Mouse (Mus musculus) limb, embryonic 11.5 days (tissue): ENCODE results near the gene Aldh1l1. TPM values are rescaled to one million over a fixed set of nuclear protein-coding genes. Genes with fewer than 3 reads are reported as not detected.

Source experiments
- ATAC-seq: fragments of 200-750 bp; cut with Nextera tagmentation; 2 replicates; pipeline ENCODE4 v1.8.0; 2017; ENCODE audit warnings: low read depth; ENCODE audit not compliant: insufficient number of reproducible peaks, low FRiP score, low TSS enrichment
- DNase-seq: peaks from one replicate; pipeline ENCODE4 v3.0.0-alpha.2; 2015; ENCODE audit warnings: low spot score
- H3K27ac ChIP-seq: fragments of 300-500 bp; sonication (generic); replicated peaks from 2 replicates; pipeline ENCODE4 v1.5.1; 2014; ENCODE audit warnings: low read depth, mild to moderate bottlenecking, low read length
- H3K27me3 ChIP-seq: fragments of 300-500 bp; sonication (generic); 2 replicates; pipeline ENCODE4 v1.6.1; 2014; ENCODE audit warnings: mild to moderate bottlenecking, low read length, mixed read lengths; ENCODE audit not compliant: control insufficient read depth, insufficient read depth
- H3K36me3 ChIP-seq: fragments of 300-500 bp; sonication (generic); 2 replicates; pipeline ENCODE4 v1.6.1; 2014; ENCODE audit warnings: mild to moderate bottlenecking, low read length, moderate library complexity, mixed read lengths; ENCODE audit not compliant: control insufficient read depth, insufficient read depth
- H3K4me1 ChIP-seq: fragments of 300-500 bp; sonication (generic); 2 replicates; pipeline ENCODE4 v1.6.1; 2014; ENCODE audit warnings: low read length, mixed read lengths; ENCODE audit not compliant: control insufficient read depth, insufficient read depth
- H3K4me2 ChIP-seq: fragments of 300-500 bp; sonication (generic); 2 replicates; pipeline ENCODE4 v1.6.1; 2014; ENCODE audit warnings: low read depth, mild to moderate bottlenecking, moderate library complexity; ENCODE audit not compliant: severe bottlenecking
- H3K4me3 ChIP-seq: fragments of 300-500 bp; sonication (generic); 2 replicates; pipeline ENCODE4 v1.5.1; 2014; ENCODE audit warnings: low read depth, low read length
- H3K9ac ChIP-seq: fragments of 300-500 bp; sonication (generic); 2 replicates; pipeline ENCODE4 v1.6.1; 2014; ENCODE audit warnings: mild to moderate bottlenecking, low read length
- H3K9me3 ChIP-seq: fragments of 300-500 bp; sonication (generic); 2 replicates; pipeline ENCODE4 v1.6.1; 2016; ENCODE audit warnings: low read length; ENCODE audit not compliant: control insufficient read depth
- WGBS: fragments of 180-500 bp; shearing (Covaris S2); extraction: QIAGEN DNeasy Blood & Tissue Kit; methylation state at CpG from one replicate; pipeline ENCODE4 v1.1.7; 2014; 5-methylcytosine and 5-hydroxymethylcytosine counted together
- polyA plus RNA-seq: library from polyadenylated mRNA; unstranded; fragments of >200 nt; fragmentation: Nextera tagmentation; extraction: Ambion mirVana; gene quantifications from 2 replicates; pipeline ENCODE4 v1.2.1, GENCODE M21; 2014

The Aldh1l1 gene
- polyA plus RNA-seq = 0.57 and 1.4 TPM in 2 replicates

DNA sequence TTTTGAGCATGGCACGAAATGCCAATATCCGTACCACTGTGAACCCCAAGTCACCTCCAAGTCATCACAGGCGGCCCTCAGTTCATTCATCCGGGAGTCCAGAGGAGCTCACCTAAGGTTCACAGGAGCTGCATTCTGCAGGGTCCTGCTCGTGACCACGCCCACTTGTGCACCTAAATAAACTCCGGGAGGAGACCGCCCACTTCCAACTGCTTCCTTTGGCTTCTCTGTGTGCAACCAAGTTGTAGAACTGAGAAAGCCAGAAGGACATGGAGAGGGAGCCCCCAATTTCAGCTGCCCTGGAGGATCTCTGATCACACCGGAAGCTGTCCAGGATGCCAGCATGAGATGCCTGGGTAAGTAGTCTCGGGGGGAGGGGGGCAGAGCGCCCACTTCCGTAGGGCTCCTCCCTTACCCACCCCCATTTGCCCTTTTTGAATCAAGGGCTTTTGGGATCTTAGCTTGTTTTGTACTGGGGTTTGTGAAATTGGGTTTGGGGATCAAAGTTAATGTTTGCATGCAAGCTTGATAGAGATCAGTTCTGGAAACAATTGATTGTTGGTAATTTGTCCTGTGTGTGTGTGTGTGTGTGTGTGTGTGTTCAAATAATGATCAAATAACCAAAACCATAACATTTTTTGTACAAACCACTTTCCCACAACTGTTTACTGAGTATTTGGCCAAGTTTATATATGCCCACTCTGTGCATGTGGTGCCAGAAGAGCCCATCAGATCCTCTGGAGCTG, at the start of gene Aldh1l1:
Gene Aldh1l1 (plus strand): TSS at position 252 of the 746 bp plus-strand sequence.
- Histone ChIP-seq H3K4me3 (no peak within 1 kb of the TSS), H3K4me2 (no peak within 1 kb of the TSS), H3K27me3 (no peaks in the 10 kb centered on the region), H3K9me3 (no peaks in the 10 kb centered on the region), H3K27ac (no peak within 1 kb of the TSS), H3K4me1 (no peaks in the 10 kb centered on the region), H3K36me3 (no peaks in the 10 kb centered on the region), H3K9ac (no peak within 1 kb of the TSS)
- DNase-seq = no peak
- ATAC-seq = no peak
- 79% methylated on average over 12 of the region's 12 CpGs for WGBS

DNA sequence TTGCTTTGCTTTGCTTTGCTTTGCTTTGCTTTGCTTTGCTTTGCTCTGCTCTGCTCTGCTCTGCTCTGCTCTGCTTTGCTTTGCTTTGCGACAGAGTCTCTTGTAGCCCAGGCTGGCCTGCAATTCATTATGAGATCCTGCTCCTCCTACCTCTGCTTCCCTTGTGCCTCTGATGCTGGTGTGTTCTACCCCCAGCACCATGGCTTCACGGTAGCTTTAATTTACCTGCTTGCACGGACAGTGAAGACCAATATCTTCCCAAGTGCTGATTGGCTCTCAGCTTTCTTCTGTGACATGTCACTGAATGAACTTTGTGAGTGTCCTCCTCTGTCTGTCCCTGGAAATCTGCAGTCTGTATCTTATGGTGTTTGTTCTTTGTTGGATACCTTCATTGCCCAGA, 49.2 kb upstream of the Aldh1l1 start:
- H3K4me3 ChIP-seq = no peak overlapping the region
- no peak overlapping the region for H3K4me2 ChIP-seq
- DNase-seq (no peak), ATAC-seq (no peak)
- H3K27ac ChIP-seq = no peak overlapping the region
- H3K4me1 ChIP-seq = no peaks in the 10 kb centered on the region
- no peak overlapping the region for H3K9ac ChIP-seq
- H3K27me3 ChIP-seq = no peaks in the 10 kb centered on the region
- H3K36me3 ChIP-seq = no peaks in the 10 kb centered on the region
- WGBS = 80% methylated on average over 3 of the region's 3 CpGs
- H3K9me3 ChIP-seq = no peaks in the 10 kb centered on the region

DNA sequence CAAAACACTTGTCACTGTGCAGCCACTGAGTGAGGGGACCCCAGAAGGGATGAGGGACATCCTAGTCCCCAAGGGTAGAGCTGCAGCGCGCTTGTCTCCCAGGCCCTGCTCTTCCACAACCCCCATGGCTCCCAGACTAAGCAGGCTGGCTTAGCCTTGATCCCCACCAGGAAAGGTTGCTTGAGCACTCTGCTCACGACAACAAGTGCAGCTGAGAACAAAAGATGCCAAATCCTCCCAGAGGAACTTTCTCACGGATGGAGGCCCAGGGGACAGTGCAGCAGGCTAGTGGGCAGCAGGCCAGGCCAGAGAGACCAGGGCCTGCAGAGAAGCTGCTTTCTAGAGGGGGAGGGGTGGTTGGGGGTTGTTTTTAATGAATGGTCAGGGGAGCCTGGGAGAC, 39.3 kb upstream of the Aldh1l1 start:
- WGBS = 50% methylated on average over 4 of the region's 4 CpGs
- H3K27me3 ChIP-seq = no peaks in the 10 kb centered on the region
- H3K9ac ChIP-seq = no peak overlapping the region
- ATAC-seq (no peak), DNase-seq (no peak)
- no peak overlapping the region for H3K27ac ChIP-seq
- H3K9me3 ChIP-seq = no peaks in the 10 kb centered on the region
- no peaks in the 10 kb centered on the region for H3K36me3 ChIP-seq
- H3K4me3 ChIP-seq = no peak overlapping the region
- no peak overlapping the region for H3K4me2 ChIP-seq
- H3K4me1 ChIP-seq = no peaks in the 10 kb centered on the region

DNA sequence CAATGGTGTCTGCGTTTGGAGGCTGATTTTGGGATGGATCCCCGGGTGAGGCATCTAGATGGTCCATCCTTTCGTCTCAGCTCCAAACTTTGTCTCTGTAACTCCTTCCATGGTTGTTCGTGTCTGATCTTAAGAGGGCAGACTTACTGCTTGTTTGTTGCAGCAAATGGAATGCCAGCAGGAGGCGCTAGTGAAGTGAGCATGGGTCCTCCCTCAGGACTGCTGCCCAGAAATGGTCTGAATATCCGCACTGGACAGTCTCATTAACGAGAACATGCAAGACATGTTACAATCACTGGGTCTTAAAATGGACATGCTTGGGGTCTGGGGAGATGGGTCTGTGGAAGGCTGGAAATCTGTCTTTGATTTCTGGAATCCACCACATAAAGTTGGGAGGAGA, 36.0 kb upstream of the Aldh1l1 start:
- Histone ChIP-seq H3K4me2 (no peak overlapping the region), H3K4me1 (no peaks in the 10 kb centered on the region), H3K36me3 (no peaks in the 10 kb centered on the region), H3K27ac (no peak overlapping the region), H3K4me3 (no peak overlapping the region), H3K27me3 (no peaks in the 10 kb centered on the region), H3K9ac (no peak overlapping the region), H3K9me3 (no peaks in the 10 kb centered on the region)
- WGBS = 30% methylated on average over 7 of the region's 7 CpGs
- ATAC-seq (no peak), DNase-seq (peak; percentile 83)

DNA sequence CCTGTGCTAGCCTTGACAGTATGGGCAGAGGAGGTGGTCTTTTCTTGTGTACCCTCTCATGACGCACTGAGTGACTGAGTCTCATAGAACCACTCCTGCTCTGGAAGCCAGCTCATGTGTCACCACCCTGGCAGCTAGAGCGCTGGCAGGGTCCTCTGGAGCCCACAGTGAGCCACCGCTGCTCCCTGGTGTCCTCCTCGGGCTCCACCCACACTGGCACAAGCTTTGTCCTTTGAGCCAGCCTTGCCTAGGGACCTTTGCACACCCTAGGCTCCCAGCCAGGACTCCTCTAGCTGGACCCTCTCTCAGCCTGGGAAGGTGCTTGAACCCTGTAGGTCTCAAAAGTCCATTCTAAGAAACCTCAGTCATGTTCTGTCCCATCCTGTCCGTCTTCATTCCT, 35.5 kb upstream of the Aldh1l1 start:
- DNase-seq (no peak), ATAC-seq (no peak)

DNA sequence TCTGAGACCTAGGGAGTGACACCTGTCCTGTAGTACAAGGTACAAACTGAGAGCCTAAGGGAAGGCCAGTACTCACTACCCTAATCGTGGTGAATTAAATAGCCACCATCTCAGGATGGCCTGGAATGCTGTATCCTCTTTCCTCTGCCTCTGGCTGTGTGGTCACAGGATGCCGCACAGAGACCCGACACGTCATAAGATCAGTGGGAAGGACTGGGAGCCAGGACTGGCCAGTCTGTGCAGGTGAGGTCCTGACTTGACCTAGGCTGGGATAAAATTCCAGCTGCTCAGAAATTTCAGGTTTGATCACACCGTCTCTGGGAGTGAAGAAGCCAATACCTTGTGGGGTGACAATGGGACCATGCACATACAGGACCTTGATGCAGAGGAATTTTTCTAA, 34.7 kb upstream of the Aldh1l1 start:
- no peak overlapping the region for H3K4me2 ChIP-seq
- no peaks in the 10 kb centered on the region for H3K36me3 ChIP-seq
- no peaks in the 10 kb centered on the region for H3K4me1 ChIP-seq
- no peaks in the 10 kb centered on the region for H3K27me3 ChIP-seq
- H3K27ac ChIP-seq = no peak overlapping the region
- no peak overlapping the region for H3K4me3 ChIP-seq
- ATAC-seq (no peak), DNase-seq (no peak)
- H3K9ac ChIP-seq = no peak overlapping the region
- H3K9me3 ChIP-seq = no peaks in the 10 kb centered on the region
- WGBS = 77% methylated on average over 5 of the region's 5 CpGs

More for the DNA sequence above, 35.5 kb upstream of the Aldh1l1 start:
- H3K27me3 ChIP-seq = no peaks in the 10 kb centered on the region
- WGBS = 81% methylated on average over 5 of the region's 5 CpGs
- no peak overlapping the region for H3K4me2 ChIP-seq
- no peak overlapping the region for H3K9ac ChIP-seq
- no peaks in the 10 kb centered on the region for H3K36me3 ChIP-seq
- H3K9me3 ChIP-seq = no peaks in the 10 kb centered on the region
- H3K4me3 ChIP-seq = no peak overlapping the region
- no peaks in the 10 kb centered on the region for H3K4me1 ChIP-seq
- H3K27ac ChIP-seq = no peak overlapping the region

DNA sequence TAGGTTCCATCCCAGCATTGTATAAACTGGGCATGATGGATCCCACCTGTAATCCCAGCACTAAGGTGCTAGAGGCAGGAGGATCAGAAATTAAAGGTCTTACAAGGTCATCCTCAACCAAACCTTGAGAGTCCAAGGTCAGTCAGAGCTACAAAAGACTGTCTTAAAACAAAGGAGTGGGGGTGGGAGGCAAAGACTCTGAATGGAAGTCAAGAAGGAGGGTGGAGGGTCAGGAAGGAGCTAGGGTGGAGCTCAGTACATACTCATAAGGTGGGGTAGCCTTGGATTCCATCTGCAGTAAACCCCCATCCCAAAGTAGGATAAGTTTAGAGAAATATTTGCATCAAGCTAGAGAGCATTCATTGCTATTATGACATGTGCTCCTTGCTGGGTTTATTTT, 33.6 kb upstream of the Aldh1l1 start:
- no peak overlapping the region for H3K27ac ChIP-seq
- no peaks in the 10 kb centered on the region for H3K27me3 ChIP-seq
- ATAC-seq (no peak), DNase-seq (no peak)
- no peaks in the 10 kb centered on the region for H3K36me3 ChIP-seq
- no peak overlapping the region for H3K4me3 ChIP-seq
- H3K9me3 ChIP-seq = no peaks in the 10 kb centered on the region
- no peaks in the 10 kb centered on the region for H3K4me1 ChIP-seq
- H3K4me2 ChIP-seq = no peak overlapping the region
- H3K9ac ChIP-seq = no peak overlapping the region

DNA sequence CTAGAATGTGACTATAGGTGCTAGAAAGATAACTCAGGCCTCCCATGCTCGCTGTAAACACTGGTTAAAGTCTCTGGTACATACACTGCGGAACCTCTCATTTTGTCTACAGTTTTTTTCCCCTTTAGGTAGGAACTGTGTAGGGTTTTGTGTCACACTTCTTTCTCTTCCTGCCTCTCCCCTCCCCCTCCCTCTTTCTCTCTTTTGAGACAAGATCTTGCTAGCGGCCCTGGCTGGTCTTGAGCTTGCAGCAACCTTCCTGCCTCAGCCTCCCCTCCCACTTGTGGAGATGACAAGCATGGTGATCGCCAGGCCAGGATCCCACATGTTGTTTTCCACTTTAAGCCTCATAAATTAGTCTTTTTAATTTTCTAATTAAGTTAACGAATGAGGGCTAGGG, 32.5 kb upstream of the Aldh1l1 start:
- H3K9me3 ChIP-seq = no peaks in the 10 kb centered on the region
- WGBS = 86% methylated on average over 5 of the region's 5 CpGs
- H3K9ac ChIP-seq = no peak overlapping the region
- no peaks in the 10 kb centered on the region for H3K36me3 ChIP-seq
- H3K27ac ChIP-seq = no peak overlapping the region
- no peaks in the 10 kb centered on the region for H3K4me1 ChIP-seq
- H3K4me2 ChIP-seq = no peak overlapping the region
- DNase-seq (no peak), ATAC-seq (no peak)
- no peaks in the 10 kb centered on the region for H3K27me3 ChIP-seq
- H3K4me3 ChIP-seq = no peak overlapping the region

DNA sequence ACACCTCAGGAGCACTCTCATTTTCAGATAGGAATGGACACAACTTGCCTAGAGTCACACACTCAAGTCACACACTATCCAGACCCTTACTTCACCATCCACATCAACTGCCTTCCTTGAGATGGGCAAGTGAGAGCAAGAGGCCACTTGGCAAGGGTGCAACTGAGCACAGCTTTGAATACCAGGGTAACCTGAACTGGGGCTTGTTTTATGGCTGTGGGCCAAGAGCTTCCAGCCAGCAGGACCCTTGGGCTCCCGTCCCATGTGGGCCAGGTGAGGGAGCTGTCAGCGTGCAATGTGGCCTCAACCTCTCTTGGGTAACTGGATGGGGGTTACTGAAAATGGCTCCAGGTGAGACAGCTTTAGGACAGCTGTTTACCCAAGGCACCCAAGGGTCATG, 28.8 kb upstream of the Aldh1l1 start:
- Histone ChIP-seq H3K9ac (no peak overlapping the region), H3K27ac (no peak overlapping the region), H3K9me3 (no peaks in the 10 kb centered on the region), H3K36me3 (no peaks in the 10 kb centered on the region), H3K4me1 (no peaks in the 10 kb centered on the region), H3K4me3 (no peak overlapping the region), H3K4me2 (no peak overlapping the region), H3K27me3 (peaks cover 6% of the 10 kb centered on the region; the same call in 1 of the 2 replicates)
- WGBS = 78% methylated on average over 2 of the region's 2 CpGs
- no peak for DNase-seq
- no peak for ATAC-seq
